Mouse (Mus musculus): ENCODE results near the gene Sec23a. TPM values are rescaled to one million over a fixed set of nuclear protein-coding genes. Genes with fewer than 3 reads are reported as not detected.

Sec23a gene
- polyA plus RNA-seq, 1 experiment from 2014 or later, result 115 TPM

- H3K9ac ChIP-seq (ENCODE audit: low read depth, low read length), result no peak overlapping the region
- no peaks in the 10 kb centered on the region for H3K4me1 ChIP-seq (ENCODE audit: control insufficient read depth, insufficient read depth, low read length)
- H3K36me3 ChIP-seq (ENCODE audit: control insufficient read depth, insufficient read depth, low read length), result no peaks in the 10 kb centered on the region
- H3K27me3 ChIP-seq (replicated peaks; ENCODE audit: control insufficient read depth, insufficient read depth, low read length), result no peaks in the 10 kb centered on the region
- 60% methylated on average over 3 of the region's 3 CpGs for WGBS
- ATAC-seq (ENCODE audit: low read depth), result no peak
- H3K4me3 ChIP-seq (ENCODE audit: low read depth, low read length), result no peak overlapping the region
- no peak overlapping the region for H3K27ac ChIP-seq (replicated peaks; ENCODE audit: low read depth, low read length)
- no peak for DNase-seq (ENCODE audit: low spot score)
- H3K9me3 ChIP-seq (ENCODE audit: control insufficient read depth, low read length), result no peaks in the 10 kb centered on the region
- H3K4me2 ChIP-seq (ENCODE audit: low read depth, low read length), result no peak overlapping the region
These were observed 92.3 kb downstream of the Sec23a start for GRCm38 (mm10) chr12:58919516-58919915.

DNA sequence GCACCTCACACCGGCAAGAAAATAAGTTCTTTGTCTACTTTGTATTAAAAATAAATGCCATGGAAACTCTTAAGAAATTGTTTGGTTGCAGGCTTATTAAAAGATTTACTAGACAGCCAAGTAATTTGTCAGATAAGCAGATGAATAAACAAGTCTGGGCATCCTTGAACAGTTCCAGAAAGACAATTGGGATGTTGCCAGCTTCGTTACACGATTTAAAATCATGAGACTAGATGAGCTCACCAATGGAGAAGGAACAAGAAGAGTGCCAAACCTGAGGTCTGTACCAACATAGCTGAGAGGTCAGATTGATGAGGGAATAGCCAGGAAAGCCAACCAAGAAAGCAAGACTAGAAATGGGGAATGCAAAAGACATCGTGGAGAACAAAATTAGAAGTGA, 102.0 kb downstream of the Sec23a start:
- WGBS, result 80% methylated on average over 4 of the region's 4 CpGs
- no peaks in the 10 kb centered on the region for H3K4me1 ChIP-seq (ENCODE audit: control insufficient read depth, insufficient read depth, low read length)
- no peak overlapping the region for H3K9ac ChIP-seq (ENCODE audit: low read depth, low read length)
- no peaks in the 10 kb centered on the region for H3K36me3 ChIP-seq (ENCODE audit: control insufficient read depth, insufficient read depth, low read length)
- ATAC-seq (ENCODE audit: low read depth) (no peak), DNase-seq (ENCODE audit: low spot score) (peak; percentile 4)
- H3K27me3 ChIP-seq (replicated peaks; ENCODE audit: control insufficient read depth, insufficient read depth, low read length), result no peaks in the 10 kb centered on the region
- no peak overlapping the region for H3K27ac ChIP-seq (replicated peaks; ENCODE audit: low read depth, low read length)
- H3K9me3 ChIP-seq (ENCODE audit: control insufficient read depth, low read length), result no peaks in the 10 kb centered on the region
- no peak overlapping the region for H3K4me3 ChIP-seq (ENCODE audit: low read depth, low read length)
- no peak overlapping the region for H3K4me2 ChIP-seq (ENCODE audit: low read depth, low read length)

Other genes starting within 250 kb of the Sec23a start
- gene Gemin2, start 1.4 kb upstream of the Sec23a start, polyA plus RNA-seq (2014; fragmentation: Nextera tagmentation; extraction: Ambion mirVana), result 13.3 and 16.3 TPM in 2 replicates
- gene Trappc6b, start 49.5 kb upstream of the Sec23a start, polyA plus RNA-seq (2014; fragmentation: Nextera tagmentation; extraction: Ambion mirVana), result 55.2 and 60.0 TPM in 2 replicates
- 73.4 and 73.5 TPM in 2 replicates for gene Pnn, start 54.9 kb upstream of the Sec23a start, polyA plus RNA-seq (2014; fragmentation: Nextera tagmentation; extraction: Ambion mirVana)
- gene Mia2, start 83.8 kb upstream of the Sec23a start, polyA plus RNA-seq (2014; fragmentation: Nextera tagmentation; extraction: Ambion mirVana), result 53.9 and 58.2 TPM in 2 replicates
- 8.6 and 14.8 TPM in 2 replicates for gene Fbxo33, start 207.7 kb upstream of the Sec23a start, polyA plus RNA-seq (2014; fragmentation: Nextera tagmentation; extraction: Ambion mirVana)